Comparison of ENCODE assay signal across 32 mouse cellular contexts in genomic region chr6:145003459-145003858, GRCm38 (mm10).
"Had no signal": no experiment of that assay in that cellular context is flagged by ENCODE, and none has a peak within 500 bp of the region (broad histone marks: within the 10 kb centered on the region; RNA-seq: fewer than 3 reads in every experiment).

No protein-coding gene starts in this region.

- DNase-seq: left cerebral cortex, postnatal 4 days; liver; liver, embryonic 13.5 days; liver, postnatal 0 days; lung, adult 18-20 months; lung, adult 2 months; lung, embryonic 14.5 days; lung, postnatal 10 days; lung, postnatal 14 days; lung, postnatal 4 days; midbrain, embryonic 14.5 days had no signal

- H3K4me3 ChIP-seq: left cerebral cortex, adult 2 months; limb, embryonic 10.5 days; limb, embryonic 12.5 days; limb, embryonic 13.5 days; limb, embryonic 15.5 days; liver, embryonic 12.5 days; liver, embryonic 13.5 days; liver, embryonic 15.5 days; lung, embryonic 15.5 days; megakaryocyte, embryonic 14.5 days; midbrain, embryonic 10.5 days; midbrain, embryonic 12.5 days; midbrain, embryonic 13.5 days; midbrain, embryonic 15.5 days; myocyte; neural tube, embryonic 12.5 days; neural tube, embryonic 13.5 days had no signal

- H3K36me3 ChIP-seq: limb, embryonic 15.5 days; liver, embryonic 12.5 days; liver, embryonic 13.5 days; liver, embryonic 15.5 days; lung, embryonic 15.5 days had no signal

- H3K27me3 ChIP-seq: limb, embryonic 12.5 days; limb, embryonic 13.5 days; limb, embryonic 15.5 days; liver, embryonic 12.5 days; liver, embryonic 13.5 days; liver, embryonic 15.5 days; lung, embryonic 15.5 days; megakaryocyte, embryonic 14.5 days; midbrain, embryonic 12.5 days; midbrain, embryonic 13.5 days; midbrain, embryonic 15.5 days; neural tube, embryonic 12.5 days; neural tube, embryonic 13.5 days had no signal

- ATAC-seq: liver, embryonic 12.5 days; liver, postnatal 0 days; midbrain, embryonic 13.5 days; midbrain, embryonic 15.5 days; midbrain, embryonic 16.5 days had no signal

- H3K9me3 ChIP-seq: limb, embryonic 10.5 days; limb, embryonic 12.5 days; limb, embryonic 13.5 days; limb, embryonic 15.5 days; liver, embryonic 12.5 days; liver, embryonic 13.5 days; liver, embryonic 15.5 days; lung, embryonic 15.5 days; megakaryocyte, embryonic 14.5 days; midbrain, embryonic 10.5 days; midbrain, embryonic 12.5 days; midbrain, embryonic 13.5 days; midbrain, embryonic 15.5 days; neural tube, embryonic 12.5 days; neural tube, embryonic 13.5 days had no signal

- H3K9ac ChIP-seq: limb, embryonic 12.5 days; limb, embryonic 13.5 days; limb, embryonic 15.5 days; liver, embryonic 12.5 days; liver, embryonic 13.5 days; liver, embryonic 14.5 days; liver, embryonic 15.5 days; liver, postnatal 0 days; lung, embryonic 14.5 days; lung, embryonic 15.5 days; midbrain, embryonic 12.5 days; midbrain, embryonic 13.5 days; midbrain, embryonic 15.5 days; neural tube, embryonic 12.5 days; neural tube, embryonic 13.5 days had no signal

- H3K27ac ChIP-seq: left cerebral cortex, adult 2 months; limb, embryonic 10.5 days; limb, embryonic 12.5 days; limb, embryonic 13.5 days; limb, embryonic 15.5 days; liver, embryonic 12.5 days; liver, embryonic 13.5 days; liver, embryonic 14.5 days; liver, embryonic 15.5 days; lung, embryonic 15.5 days; macrophage; midbrain, embryonic 10.5 days; midbrain, embryonic 12.5 days; midbrain, embryonic 13.5 days; midbrain, embryonic 15.5 days; neural tube, embryonic 12.5 days; neural tube, embryonic 13.5 days had no signal

- H3K4me1 ChIP-seq: limb, embryonic 15.5 days; liver, embryonic 12.5 days; liver, embryonic 13.5 days; lung, embryonic 15.5 days; megakaryocyte, embryonic 14.5 days; midbrain, embryonic 10.5 days; midbrain, embryonic 12.5 days; midbrain, embryonic 13.5 days; midbrain, embryonic 15.5 days; neural tube, embryonic 12.5 days; neural tube, embryonic 13.5 days had no signal

- H3K4me2 ChIP-seq: limb, embryonic 12.5 days; limb, embryonic 13.5 days; limb, embryonic 15.5 days; liver, embryonic 11.5 days; liver, embryonic 12.5 days; liver, embryonic 13.5 days; liver, embryonic 15.5 days; lung, embryonic 14.5 days; lung, embryonic 15.5 days; midbrain, embryonic 11.5 days; midbrain, embryonic 12.5 days; midbrain, embryonic 13.5 days; midbrain, embryonic 15.5 days; neural tube, embryonic 12.5 days; neural tube, embryonic 13.5 days had no signal
